Mouse (Mus musculus) skeletal muscle tissue, adult 2 months (tissue): ENCODE results near the gene Pmm1.
"Not testable (repeated sequence)": the region's sequence is repeated elsewhere in the genome, so short reads cannot be mapped to it uniquely, and the experiment has no call there.

Experiments used
- DNase-seq: peaks from one replicate; pipeline ENCODE4 v3.0.0-alpha.2; 2012; ENCODE audit warnings: low read depth, low spot score

The Pmm1 gene

DNA sequence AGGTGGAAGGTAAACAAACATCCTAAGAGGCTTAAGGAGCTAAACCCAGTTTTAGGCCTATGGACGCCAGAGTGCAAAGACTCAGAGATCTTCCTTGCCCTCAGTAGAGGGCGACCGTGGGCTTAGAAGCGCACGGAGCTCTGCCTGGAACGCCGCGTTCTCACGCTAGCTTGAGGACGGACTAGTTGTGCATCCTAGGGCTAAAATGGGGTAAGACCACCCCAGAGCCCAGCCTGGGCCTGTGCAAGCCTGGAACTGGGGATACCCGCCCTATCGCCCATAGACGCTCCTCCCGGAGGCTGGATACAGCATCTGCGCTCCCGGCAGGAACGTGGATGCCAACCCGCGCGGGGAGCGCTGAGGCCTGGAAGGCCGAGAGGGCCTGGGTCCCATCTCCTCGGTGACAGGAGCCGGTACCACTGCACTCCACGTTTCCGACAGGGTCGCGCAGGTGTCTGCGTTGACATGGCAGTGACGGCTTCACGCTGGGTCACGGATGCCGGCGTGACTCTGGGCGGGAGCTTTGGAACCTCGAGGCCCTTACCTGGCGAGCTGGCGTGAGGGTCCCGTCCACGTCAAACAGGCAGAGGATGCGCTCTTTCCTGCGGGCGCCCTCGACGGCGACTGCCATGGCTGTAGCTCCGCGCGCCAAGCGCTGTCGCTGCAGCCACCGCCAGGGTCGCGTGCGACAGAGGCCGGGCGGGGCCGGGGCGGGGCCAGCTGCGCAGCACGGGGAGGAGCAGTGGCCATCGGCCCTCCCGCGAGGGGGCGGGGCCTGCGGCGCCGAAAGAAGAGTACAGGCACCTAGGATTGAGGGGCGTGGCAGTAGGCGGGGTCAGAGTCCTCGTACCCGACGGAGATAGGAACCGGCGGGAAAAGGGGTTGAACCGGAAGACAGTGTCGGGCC lies at the start of gene Pmm1:
Gene Pmm1 (minus strand): TSS at position 760 of the 907 bp plus-strand sequence.
- peak; percentile 96 for DNase-seq

DNA sequence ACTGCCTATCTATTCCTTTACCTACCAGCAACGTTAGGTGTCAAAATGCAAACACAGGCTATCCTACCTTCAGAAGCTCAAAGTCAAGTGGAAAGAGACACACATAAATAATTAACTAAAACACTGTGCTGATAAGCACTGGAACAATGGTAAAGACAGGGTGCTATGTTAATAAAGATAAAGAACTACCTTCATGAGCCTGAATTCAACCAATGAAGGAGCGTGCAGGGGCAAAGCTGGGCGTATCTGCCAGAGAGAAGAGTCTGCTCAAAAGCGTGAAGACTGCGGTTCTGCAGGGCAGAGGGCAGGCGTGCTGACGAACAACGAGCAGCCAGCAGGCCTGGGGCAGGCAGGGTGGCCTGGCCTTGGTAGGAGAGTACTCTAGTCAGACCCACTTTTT lies 43.5 kb upstream of the Pmm1 start:
- no peak for DNase-seq

DNA sequence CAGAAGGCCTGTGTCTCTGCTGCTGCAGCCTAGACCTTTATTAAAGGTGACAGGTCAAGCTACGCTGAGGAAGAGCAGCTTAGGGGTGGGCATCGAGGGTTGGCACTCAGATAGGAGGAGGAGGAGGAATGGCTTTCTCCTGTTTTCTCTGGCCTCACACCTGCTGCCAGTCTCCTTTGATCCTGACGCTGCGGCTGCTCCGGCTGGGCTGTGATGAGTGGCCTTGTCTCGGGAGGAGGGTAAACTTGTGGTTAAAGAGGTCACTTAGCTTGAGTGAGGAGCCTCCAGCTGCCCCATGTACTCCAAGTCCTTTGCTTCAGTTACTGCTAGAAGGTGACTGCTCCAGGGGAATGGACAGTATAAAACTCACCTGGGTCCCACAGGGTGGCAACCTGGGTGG lies 33.3 kb upstream of the Pmm1 start:
- DNase-seq: no peak

DNA sequence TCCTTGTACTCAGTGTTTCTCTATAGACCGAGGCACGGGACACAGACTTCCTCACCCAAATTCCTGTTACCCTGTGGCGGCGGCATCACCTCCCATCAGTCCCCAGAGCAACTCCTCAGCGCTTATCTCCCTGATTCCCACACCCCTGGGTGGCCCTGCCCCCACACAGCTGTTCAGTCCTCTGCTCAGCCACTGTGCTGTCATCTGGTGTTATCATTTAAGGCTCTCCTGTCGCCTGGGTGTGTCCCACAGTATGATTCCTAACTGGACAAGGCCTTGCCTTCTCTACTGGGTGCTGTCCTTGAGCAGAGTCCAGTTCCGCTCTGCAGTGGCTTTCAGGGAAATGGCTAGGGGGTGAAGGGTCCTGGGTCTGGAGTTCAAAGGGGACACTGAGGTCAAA lies 29.8 kb upstream of the Pmm1 start:
- no peak for DNase-seq

DNA sequence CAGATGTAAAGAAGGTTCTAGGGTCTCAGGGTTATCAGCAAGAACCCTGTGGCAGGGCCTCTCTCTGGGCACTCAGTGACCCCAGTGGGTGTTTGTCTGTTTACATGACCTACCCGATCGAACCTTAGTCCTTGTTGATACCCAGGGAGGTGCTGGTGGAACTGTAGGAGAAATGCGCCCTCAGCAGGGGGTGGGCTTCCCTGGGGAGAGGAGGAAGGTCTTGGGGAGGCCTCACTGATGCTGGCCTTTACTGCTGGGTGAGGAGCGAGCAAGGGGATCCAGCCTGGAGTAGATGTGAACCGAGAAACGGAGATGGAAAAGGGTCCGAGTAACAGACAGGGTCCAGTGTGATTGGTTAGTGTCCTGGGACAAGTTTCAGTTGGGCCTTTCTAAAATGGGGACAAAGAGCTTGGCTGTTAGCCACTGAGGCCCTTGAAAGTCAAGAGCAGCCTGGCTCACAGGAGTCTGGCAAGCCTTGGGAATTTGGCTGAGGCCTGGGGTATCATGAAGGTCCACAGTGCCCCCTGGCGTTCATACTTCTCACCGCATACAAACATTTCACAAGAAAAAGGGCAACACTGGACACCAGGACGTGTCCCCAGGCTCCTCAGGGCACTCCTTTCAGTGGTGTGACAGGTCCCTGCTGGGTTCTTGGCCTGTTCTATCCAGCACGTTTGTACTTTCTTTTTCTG lies 28.8 kb upstream of the Pmm1 start:
- DNase-seq: peak; percentile 89

DNA sequence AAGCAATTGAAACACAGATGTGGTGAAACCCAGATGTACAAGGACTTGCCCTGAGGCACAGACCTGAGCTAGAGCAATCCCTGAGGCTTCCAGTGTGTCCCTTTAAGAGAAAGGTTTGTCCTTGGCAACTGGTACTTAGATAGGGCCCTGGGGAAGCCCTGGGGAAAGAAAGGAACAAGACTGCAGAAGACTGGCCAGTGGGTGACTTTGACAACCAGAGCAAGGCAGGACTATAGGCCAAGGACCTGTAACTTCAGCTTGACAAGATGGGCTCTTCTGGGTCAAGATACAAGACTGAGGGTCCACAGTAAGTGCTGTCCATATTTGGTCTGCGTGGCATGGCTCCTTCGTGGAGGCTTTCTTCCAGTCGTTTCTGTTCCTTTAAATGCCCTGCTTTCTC lies 26.9 kb upstream of the Pmm1 start, which contains the start of gene Xrcc6:
Gene Xrcc6 (plus strand): TSS at position 190 of the 400 bp plus-strand sequence.
- DNase-seq: no peak

DNA sequence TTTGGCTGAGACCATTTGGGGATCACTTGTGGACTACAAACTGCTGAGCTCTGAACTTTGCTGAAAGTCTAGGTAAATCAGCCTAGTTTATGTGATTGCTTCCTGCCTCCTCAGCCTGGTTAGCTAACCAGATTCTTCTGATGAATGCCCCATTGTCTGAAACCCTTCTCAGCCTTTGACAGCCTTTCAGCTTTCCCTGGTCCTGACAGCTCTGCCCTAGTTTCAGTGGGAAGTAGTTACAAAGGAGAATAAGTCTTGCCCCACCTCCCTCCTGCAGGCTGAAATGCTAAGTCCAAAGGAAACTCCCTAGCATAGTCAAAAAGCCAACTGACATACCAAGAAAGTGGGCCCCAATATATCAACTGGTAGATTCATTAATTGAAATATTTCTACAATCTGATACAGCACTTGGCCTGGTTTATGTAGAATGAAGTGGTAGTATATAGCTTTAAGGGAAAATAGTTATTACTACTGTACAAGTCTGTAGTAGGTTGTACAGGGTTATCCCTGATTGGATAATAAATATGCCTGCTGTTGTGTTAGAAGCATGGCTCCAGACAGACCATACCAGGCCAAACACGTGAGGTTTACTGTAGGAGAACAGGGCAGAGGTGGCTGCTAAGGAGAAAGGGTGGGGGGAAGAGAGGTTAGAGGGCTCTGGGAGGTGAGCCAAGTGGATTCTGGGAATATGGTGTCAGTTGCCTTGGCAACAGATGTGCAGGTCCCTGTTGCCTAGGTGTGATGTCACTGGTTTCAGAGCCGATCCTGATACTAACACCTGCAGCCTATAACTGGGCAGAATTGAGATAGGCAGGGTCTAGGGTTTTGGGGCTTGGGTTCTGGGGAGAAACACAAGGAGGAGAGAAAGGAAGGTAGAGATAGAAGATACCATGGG lies 24.8 kb upstream of the Pmm1 start:
- DNase-seq: no peak

DNA sequence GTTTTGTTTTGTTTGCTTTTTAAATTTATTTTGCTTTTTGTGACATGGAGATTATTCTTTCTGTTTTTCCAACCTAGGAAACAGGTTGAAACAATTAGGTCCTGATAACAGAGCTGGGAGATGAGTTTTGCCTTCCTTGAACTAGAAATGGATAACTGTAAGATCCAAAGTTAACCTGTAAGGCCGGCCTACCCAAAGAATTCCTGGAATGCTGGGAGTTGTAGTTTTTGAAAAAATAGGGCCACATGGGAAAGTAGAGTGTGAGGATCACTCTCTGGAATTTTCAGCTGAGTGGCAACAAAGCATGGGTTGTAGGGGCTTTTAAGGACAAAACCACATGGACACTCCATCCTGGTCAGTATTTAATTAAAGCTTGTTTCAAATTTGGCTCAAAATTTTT lies 21.4 kb upstream of the Pmm1 start:
- no peak for DNase-seq

DNA sequence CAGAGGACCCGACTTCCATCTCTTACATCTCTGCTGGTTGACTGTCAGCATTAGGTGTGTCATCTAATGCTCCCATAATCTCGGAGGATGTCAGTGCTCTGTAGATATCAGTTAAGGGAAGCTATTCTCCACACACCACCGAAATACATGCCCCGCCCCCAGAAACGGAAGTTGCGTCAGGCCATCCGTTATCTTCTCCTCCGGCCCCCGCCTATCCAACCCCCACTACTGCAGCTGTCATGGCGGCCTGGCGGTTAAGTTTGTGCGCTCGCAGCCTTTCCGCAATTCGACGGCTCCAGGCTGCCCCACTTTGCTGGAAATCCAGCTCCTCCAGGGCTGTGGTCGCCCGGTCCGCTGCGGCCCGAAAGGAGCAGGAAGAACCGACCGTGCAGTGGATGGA lies 19.6 kb upstream of the Pmm1 start, which contains the start of gene 1700029P11Rik:
Gene 1700029P11Rik (plus strand): TSS at position 220 of the 400 bp plus-strand sequence.
- no peak for DNase-seq

DNA sequence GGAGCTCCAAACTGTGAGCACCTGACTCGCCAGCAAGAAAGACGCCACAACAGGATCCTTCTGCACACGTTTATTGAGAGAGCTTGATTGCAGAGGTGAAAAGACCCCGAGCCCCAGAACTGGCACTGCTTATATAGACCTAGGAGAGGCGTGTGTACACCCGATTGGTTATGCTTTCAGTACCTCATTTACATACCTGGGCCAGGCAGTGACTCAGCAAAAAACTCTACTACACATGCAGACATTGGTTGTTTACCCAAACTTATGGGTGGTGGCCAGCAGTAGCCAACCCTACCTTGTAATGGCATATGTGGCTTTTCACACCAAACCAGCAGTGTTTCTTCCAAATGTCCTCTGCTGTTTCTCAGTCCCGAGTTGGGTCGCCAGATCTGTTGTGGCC lies 14.4 kb upstream of the Pmm1 start:
- DNase-seq: not testable (repeated sequence)

DNA sequence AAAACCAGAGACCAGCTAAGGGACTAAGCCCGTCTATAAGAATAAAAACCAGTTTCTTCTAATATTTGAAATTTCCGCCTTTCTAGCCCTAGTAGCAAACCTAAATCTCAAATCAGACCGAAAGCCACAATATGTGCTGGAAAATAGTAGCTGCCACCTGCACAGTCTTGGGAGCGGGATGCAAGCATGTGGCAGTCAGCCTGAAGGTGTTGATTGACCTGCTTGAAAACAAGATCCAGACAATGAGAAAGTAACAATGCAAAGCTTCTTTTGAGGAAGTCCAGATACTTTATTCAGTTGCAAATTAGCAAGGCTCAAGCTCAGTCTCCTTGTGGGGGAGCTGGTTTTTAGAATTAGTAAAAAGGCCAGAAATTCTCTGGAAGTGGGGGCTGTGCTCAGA lies 9.8 kb upstream of the Pmm1 start:
- DNase-seq: not testable (repeated sequence)

DNA sequence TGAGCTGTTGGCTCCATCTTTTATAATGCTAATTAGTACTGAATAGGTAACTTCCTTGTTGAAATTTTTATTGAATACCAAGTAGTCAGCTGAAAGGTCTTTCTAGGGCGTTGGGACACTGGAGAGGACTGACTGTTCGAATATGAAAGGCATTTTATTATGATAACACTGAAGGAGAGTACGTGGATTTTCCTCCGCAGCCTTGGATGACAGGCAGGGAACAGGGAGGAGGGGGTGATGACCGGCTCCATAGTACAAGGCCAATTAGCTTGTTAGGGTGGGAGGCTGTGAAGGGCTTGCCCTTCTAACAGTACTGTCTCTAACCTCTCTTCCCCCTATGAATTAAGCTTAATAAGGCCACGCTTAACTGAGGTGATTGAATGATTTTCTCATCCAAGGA lies 8.9 kb upstream of the Pmm1 start:
- DNase-seq: not testable (repeated sequence)

DNA sequence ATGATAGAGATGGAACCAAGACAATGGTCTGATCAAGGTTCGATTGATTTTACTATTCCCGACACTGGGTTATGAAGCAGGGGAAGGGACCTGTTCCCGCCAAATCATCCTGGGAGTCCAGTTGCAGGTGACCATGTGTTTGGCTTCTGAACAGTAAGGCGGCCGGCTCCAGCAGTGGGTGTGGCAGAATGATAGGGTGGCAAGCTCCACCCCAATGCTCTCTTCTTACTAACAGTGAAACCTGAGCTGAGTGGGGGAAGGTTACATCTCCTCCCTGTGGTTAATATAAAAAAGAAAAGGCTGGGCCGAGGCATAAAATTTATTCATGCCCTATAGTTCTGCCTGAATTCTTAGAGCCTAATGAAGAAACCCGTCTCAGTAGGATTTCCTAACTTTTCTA lies 8.4 kb upstream of the Pmm1 start:
- no peak for DNase-seq

DNA sequence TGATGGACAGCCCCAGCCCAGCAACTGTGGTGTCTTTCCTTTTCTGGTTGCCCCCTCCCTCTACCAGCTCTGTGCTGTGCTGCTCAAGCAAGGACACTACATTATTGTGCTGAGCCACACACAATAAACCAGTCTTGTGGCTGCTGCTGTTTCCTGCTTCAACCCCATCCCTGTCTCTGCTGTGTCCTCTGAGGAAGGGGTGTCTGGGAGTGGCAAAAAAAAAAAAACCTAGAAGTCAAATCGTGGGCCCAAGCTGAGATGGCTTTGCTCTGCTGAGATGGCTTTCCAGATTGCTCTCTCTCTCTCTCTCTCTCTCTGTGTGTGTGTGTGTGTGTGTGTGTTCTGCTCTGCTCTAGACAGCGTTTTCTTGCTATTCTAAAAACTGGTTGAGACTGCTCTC lies 7.7 kb upstream of the Pmm1 start:
- DNase-seq: no peak

DNA sequence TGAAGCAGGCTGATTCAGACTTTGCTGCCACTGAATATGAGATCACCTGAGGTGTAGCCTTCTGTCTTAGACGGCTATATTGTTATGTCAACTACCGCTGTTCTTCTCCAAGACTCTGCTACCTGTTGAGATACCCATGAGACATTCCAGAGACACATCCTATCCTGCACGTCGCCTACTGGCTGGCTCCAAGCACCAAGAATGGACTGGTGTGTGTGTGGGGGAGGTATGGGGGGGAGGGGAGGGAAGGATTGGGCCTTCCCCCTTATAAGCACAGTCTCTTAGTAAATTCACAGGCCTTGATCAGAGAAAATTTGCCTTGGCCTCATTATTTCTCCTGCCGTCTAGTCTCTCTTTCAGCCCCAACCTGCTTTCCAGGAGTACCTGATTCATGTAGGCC lies 7.1 kb upstream of the Pmm1 start:
- no peak for DNase-seq

DNA sequence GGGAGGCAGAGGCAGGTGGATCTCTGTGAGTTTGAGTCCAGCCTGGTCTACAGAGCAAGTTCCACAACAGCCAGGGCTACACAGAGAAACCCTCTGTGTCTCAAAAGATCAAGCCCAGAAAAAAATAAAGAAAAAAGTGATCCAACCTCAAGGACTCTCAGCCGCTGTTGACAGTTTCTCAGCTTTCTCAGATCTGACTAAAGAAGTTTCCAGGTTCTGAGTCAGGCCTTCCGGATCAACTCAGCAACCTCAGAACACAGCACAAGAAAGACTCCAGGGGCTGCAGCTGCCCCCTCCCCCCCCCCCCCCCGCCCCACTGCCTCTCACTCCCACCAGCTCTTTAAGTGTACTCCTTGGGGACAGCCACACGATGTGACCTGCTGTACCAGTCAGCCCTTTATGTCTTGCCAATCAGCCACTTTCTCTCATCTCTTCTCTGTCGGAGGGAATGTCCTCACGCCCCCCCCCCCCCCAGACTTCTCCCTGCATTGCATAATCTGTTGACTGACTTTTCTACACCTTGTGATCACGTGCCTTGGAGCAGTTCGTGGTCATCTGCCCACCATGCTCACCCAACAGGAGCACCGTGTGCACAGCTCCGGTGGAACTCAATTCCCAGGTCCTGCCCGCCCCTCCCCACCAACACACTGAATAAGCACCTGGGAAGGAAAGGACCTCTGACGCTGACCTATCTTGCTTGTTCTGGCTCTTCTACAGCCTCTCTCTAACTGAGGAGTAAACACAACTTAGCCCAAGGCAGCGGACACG lies 5.5 kb upstream of the Pmm1 start:
- DNase-seq: no peak

DNA sequence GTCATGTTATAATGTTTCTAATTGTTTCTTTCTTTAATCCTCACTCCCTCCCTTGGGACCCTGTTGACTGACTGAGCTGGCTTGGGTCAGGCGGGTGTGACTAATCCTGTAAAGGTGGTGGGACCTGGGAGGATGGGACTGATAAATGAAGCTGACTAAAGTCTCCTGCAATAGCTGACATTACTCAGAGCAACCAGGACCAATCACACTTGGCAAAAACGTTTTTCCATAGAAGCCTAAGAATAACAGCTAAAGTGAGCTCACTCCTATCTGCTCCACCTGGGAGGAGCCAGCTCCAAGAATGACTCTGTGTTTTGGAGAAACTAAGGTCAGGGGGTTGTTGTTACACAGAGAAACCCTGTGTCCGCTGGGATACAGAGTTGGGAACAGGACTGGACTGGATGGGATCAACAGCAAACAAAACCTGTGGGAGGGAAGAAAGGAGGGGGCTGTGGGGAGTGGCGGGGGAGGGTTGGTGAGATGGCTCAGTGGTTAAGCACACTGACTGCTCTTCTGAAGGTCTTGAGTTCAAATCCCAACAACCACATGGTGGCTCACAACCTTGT lies 4.3 kb upstream of the Pmm1 start:
- DNase-seq: no peak

DNA sequence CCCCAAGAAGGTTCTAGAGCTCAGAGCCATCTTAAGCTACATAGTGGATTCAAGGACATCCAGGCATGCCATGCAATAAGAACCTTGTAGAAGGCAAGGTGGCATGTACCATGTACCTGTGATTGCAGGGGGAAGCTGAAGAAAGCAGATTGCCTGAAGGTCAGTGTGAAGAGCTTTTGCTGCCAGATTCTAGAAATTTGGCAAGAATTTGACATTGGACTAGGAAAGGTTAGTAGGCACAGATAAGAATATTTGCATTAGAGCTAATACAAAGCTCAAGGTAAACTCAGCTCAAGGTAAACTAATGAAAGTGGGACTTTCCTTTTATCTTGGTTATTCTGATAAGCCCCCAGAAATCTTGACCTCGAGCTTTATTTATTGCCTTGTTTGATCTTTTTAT lies 3.5 kb upstream of the Pmm1 start:
- no peak for DNase-seq

DNA sequence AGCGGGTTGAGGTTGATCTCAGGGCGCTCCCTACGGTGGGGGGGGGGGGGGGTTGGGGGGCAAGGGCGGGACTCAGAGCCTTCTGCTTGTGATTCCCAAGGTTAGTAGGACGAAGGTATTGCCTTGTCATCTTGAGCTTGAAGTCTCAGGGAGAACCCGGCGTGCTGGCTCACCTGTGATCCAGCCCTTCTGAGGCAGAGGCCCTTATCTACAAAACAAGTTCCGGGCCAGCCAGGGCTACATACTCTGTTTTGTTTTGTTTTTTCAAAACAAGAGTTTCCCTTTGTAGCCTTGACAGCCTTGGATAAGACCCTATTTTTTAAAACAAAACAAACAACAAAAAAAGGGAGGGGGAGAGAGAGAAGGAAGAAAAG lies 335 bp upstream of the Pmm1 start:
- no peak for DNase-seq

DNA sequence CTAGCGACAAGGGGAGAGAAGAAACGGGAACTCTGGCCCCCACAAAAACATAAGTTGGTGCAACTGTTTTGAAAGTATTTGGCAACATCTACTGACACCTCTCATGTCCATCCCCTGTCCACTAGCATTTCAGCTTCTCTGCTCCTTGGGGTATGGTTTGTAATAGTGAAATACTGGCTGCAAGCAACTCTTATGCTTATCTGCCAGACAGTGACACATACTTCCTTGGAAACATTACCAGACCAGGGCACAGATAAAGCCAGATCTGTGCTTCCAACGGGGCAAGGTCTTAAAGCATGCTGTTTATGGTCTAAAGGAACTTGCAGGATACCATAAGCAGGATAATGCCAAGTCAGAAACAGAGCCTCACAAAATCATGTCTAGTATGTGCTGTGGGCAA lies 1.8 kb downstream of the Pmm1 start:
- no peak for DNase-seq

DNA sequence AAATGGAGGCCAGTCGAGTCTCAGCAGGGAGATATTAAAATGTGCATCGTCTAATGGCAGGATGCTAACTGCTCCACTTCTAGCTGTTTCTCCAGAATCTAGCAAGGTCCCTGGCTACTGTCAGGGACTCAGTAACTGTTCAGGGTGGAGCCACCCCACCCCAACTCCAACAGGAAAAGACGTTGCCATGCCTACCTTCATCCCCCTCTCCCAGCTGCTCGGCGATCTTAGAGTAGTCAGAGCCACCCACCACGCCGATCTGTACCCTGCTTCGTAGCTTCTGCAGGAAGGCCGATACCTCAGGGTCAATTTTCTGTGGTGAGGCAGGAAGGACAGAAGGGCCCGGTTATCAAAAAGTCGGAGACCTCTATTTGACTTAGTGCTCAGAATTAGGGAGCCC lies 3.1 kb downstream of the Pmm1 start:
- no peak for DNase-seq
